Mouse (Mus musculus) spleen, postnatal 4 days (tissue): ENCODE data around the gene Gm42674.

Source experiments
- DNase-seq, 2 experiments: peaks; one replicate each; pipeline ENCODE4 v3.0.0; 2022; ENCODE audit warnings: low spot score in 2 of 2

Gm42674 gene

GRCm38 (mm10) chr3:90601486-90602110 lies at the start of gene Gm42674:
Gene Gm42674, plus strand, starts transcription at chr3:90601904.
- DNase-seq: no peak

GRCm38 (mm10) chr3:90552231-90552630 lies 49.5 kb upstream of the Gm42674 start:
- no peak for DNase-seq

- no peak for DNase-seq
These were observed 45.8 kb upstream of the Gm42674 start for GRCm38 (mm10) chr3:90555954-90556353.

- no peak for DNase-seq
These were observed 41.6 kb upstream of the Gm42674 start, which contains the start of gene S100a3 for GRCm38 (mm10) chr3:90560008-90560628. Gene S100a3, plus strand, starts transcription at chr3:90560578.

- no peak for DNase-seq
These were observed 27.0 kb upstream of the Gm42674 start for GRCm38 (mm10) chr3:90574691-90575090.

- no peak for DNase-seq
These were observed 26.4 kb upstream of the Gm42674 start for GRCm38 (mm10) chr3:90575320-90575719.

GRCm38 (mm10) chr3:90576351-90577001 lies 25.2 kb upstream of the Gm42674 start:
- no peak for DNase-seq

- no peak for DNase-seq
These were observed 22.3 kb upstream of the Gm42674 start for GRCm38 (mm10) chr3:90579433-90579832.

- DNase-seq: no peak
These were observed 20.6 kb upstream of the Gm42674 start for GRCm38 (mm10) chr3:90581141-90581540.

GRCm38 (mm10) chr3:90582156-90582555 lies 19.5 kb upstream of the Gm42674 start:
- DNase-seq: no peak

GRCm38 (mm10) chr3:90582556-90582955 lies 19.1 kb upstream of the Gm42674 start:
- no peak for DNase-seq

GRCm38 (mm10) chr3:90583893-90584292 lies 17.8 kb upstream of the Gm42674 start:
- DNase-seq: no peak

GRCm38 (mm10) chr3:90585595-90585994 lies 16.1 kb upstream of the Gm42674 start:
- DNase-seq: peak; percentile 40 to 74

GRCm38 (mm10) chr3:90586016-90586643 lies 15.6 kb upstream of the Gm42674 start:
- DNase-seq: no peak

GRCm38 (mm10) chr3:90586906-90587305 lies 14.8 kb upstream of the Gm42674 start:
- DNase-seq: peak; percentile 77 to 85

- no peak for DNase-seq
These were observed 14.2 kb upstream of the Gm42674 start for GRCm38 (mm10) chr3:90587361-90588101.

- DNase-seq: no peak
These were observed 12.3 kb upstream of the Gm42674 start for GRCm38 (mm10) chr3:90589390-90589789.

- no peak for DNase-seq
These were observed 11.8 kb upstream of the Gm42674 start, which contains the start of gene S100a2 for GRCm38 (mm10) chr3:90589947-90590346. Gene S100a2, plus strand, starts transcription at chr3:90590247.

- no peak for DNase-seq
These were observed 7.2 kb upstream of the Gm42674 start for GRCm38 (mm10) chr3:90594466-90594865.

- DNase-seq: no peak
These were observed 6.1 kb upstream of the Gm42674 start for GRCm38 (mm10) chr3:90595556-90595955.

GRCm38 (mm10) chr3:90596810-90597209 lies 4.9 kb upstream of the Gm42674 start:
- no peak for DNase-seq

- no peak for DNase-seq
These were observed 4.0 kb upstream of the Gm42674 start for GRCm38 (mm10) chr3:90597736-90598135.
